Mouse (Mus musculus): Measurements from ENCODE around the gene Sgms1. TPM values are rescaled to one million over a fixed set of nuclear protein-coding genes. Genes with fewer than 3 reads are reported as not detected.

The Sgms1 gene
- polyA plus RNA-seq, 1 experiment from 2014 or later = 41.5 TPM

DNA sequence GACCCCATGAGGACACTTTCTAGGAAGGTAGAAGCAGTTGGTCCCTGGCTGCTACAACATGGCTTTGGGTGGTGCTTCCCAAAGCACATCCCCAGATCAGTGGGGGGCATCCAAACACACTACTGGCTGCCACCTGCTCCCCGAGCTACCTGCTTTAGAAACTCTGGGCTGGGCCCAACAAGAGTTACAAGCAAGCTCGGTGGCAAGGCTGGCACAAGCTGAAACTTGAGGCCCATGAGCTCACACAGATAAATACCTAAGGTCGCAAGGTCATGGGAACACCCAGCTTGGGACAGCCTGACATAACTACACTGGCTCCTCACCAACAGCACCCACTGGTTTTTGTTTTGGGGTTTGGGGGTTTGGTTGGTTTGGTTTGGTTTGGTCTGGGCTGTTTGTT lies 10.9 kb downstream of the Sgms1 start:
- Histone ChIP-seq H3K4me3 (no peak overlapping the region), H3K9me3 (no peaks in the 10 kb centered on the region), H3K4me1 (peaks cover 62% of the 10 kb centered on the region), H3K36me3 (0 out of 2 replicates have a peak, but pooled peaks cover under 1% of the 10 kb centered on the region), H3K27me3 (ENCODE audit: insufficient read depth, poor library complexity, severe bottlenecking) (no peaks in the 10 kb centered on the region), H3K27ac (no peak overlapping the region)
- WGBS = 64% methylated on average over 3 of the region's 3 CpGs
- no peak for DNase-seq (ENCODE audit: low spot score)

DNA sequence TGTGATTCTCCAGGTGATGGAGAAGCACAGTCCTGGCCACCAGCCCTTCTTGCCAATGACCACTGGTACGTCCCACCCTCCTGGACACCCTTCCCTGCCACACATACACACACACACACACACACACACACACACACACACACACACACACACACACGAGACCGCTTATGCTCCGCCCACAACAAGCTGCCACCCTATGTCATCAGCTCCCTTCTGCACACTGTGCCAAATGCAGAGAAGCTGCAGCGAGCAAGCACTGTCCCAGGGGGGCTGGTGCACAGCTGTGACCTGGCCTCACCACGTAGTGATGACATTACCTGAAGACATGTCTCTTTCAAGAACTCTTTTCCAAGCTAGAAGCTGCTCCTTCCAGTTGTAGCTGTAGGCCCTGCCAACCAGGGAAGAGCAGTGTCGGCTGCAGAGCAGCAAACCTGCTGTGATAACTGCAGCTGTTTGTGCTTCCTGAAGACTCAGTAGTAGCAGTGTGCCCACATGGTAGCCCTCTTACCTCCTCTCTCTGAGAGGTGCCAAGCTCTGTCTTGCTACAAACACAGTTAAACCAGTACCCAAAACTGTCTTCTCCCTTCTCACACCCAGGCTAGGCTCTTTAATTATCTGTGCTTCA lies 11.7 kb downstream of the Sgms1 start:
- Histone ChIP-seq H3K27me3 (ENCODE audit: insufficient read depth, poor library complexity, severe bottlenecking) (no peaks in the 10 kb centered on the region), H3K4me1 (peaks cover 69% of the 10 kb centered on the region), H3K9me3 (no peaks in the 10 kb centered on the region), H3K36me3 (no peaks in the 10 kb centered on the region), H3K27ac (peak overlapping the region; percentile 56; the same call in 1 of the 2 replicates), H3K4me3 (no peak overlapping the region)
- 73% methylated on average over 7 of the region's 7 CpGs for WGBS
- peak; percentile 64 for DNase-seq (ENCODE audit: low spot score)

GRCm38 (mm10) chr19:32376886-32377535 lies 12.5 kb downstream of the Sgms1 start:
- Histone ChIP-seq H3K4me3 (no peak overlapping the region), H3K27ac (peak overlapping the region; percentile 56), H3K4me1 (peaks cover 77% of the 10 kb centered on the region), H3K9me3 (no peaks in the 10 kb centered on the region), H3K27me3 (ENCODE audit: insufficient read depth, poor library complexity, severe bottlenecking) (no peaks in the 10 kb centered on the region), H3K36me3 (no peaks in the 10 kb centered on the region)
- 62% methylated on average over 7 of the region's 7 CpGs for WGBS
- DNase-seq (ENCODE audit: low spot score) = peak; percentile 57

DNA sequence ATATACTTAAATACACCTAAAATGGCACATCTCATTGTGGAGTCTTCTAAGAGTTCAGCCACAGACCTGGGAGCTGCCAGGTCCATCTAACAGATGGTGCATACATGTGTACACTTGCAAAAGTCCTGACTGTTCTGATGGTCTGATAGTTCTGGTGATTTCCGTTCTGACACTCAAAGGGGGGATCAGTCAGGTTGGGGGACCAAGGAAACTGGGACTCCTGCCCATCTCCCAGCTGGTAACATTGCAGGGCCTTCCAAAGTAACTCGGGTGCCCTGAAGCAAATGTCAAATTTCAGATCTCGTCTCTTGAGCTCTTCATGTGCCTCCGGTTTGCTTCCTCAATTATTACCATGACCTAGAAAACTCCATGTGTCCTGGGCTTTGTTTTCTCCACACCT lies 13.5 kb downstream of the Sgms1 start:
- WGBS = 90% methylated on average over 4 of the region's 4 CpGs
- peaks cover 69% of the 10 kb centered on the region for H3K4me1 ChIP-seq
- H3K27me3 ChIP-seq (ENCODE audit: insufficient read depth, poor library complexity, severe bottlenecking) = no peaks in the 10 kb centered on the region
- H3K27ac ChIP-seq = 0 out of 2 replicates have a peak overlapping the region, but pooled peaks have one; percentile 56
- no peak overlapping the region for H3K4me3 ChIP-seq
- H3K36me3 ChIP-seq = no peaks in the 10 kb centered on the region
- H3K9me3 ChIP-seq = no peaks in the 10 kb centered on the region
- peak; percentile 33 for DNase-seq (ENCODE audit: low spot score)

DNA sequence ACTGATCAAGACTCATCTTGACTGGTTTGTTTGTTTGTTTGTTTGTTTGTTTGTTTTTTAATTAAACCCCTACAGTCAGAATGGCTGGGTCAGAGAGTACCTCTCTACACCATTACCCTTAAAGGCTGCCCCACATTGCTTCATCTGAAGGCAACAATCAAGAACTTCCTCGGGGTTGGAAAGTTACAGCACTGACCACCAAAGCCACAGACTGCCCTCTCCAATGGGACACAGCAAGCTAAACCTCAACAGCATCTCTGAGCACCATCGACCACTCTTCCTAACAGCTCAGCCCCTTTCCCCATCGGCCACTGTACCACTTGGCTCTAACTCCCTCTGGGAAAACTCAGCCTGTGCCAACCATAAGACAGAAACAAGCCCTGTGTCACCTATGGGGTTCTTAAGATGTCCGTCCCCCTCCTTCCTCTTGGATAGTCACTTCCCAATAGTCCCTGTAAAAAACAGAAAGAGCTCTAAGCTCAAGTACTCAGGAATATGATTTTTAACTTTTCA lies 14.0 kb downstream of the Sgms1 start:
- H3K27me3 ChIP-seq (ENCODE audit: insufficient read depth, poor library complexity, severe bottlenecking) = no peaks in the 10 kb centered on the region
- H3K36me3 ChIP-seq = no peaks in the 10 kb centered on the region
- peak; percentile 54 for DNase-seq (ENCODE audit: low spot score)
- H3K4me1 ChIP-seq = peaks cover 65% of the 10 kb centered on the region
- no peak overlapping the region for H3K27ac ChIP-seq
- WGBS = 89% methylated on average over 4 of the region's 4 CpGs
- H3K4me3 ChIP-seq = no peak overlapping the region
- no peaks in the 10 kb centered on the region for H3K9me3 ChIP-seq

DNA sequence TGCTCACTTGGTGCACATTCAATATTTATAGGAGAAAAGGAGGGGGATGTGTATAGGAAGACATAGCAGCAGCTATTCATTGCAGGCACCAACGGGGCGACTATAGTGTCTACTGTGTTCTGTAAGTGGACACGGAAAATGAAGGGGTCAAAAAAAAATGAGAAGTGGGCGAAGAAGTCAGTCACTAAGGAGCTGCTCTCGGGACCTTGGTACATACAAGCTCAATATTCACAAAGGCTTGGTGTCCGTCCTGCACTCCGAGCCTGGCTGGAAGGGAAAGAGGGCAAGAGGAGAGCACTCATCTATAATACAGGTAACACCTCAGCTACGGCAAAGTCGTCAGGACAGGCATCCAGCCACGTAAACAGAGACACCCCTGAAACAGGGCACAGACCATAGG lies 14.8 kb downstream of the Sgms1 start:
- no peaks in the 10 kb centered on the region for H3K9me3 ChIP-seq
- no peak overlapping the region for H3K27ac ChIP-seq
- H3K4me3 ChIP-seq = no peak overlapping the region
- H3K36me3 ChIP-seq = no peaks in the 10 kb centered on the region
- H3K27me3 ChIP-seq (ENCODE audit: insufficient read depth, poor library complexity, severe bottlenecking) = no peaks in the 10 kb centered on the region
- peaks cover 62% of the 10 kb centered on the region for H3K4me1 ChIP-seq
- DNase-seq (ENCODE audit: low spot score) = peak; percentile 72
- 91% methylated on average over 10 of the region's 10 CpGs for WGBS

GRCm38 (mm10) chr19:32373865-32374655 lies 15.5 kb downstream of the Sgms1 start:
- H3K9me3 ChIP-seq = no peaks in the 10 kb centered on the region
- H3K4me1 ChIP-seq = peaks cover 55% of the 10 kb centered on the region
- H3K27me3 ChIP-seq (ENCODE audit: insufficient read depth, poor library complexity, severe bottlenecking) = no peaks in the 10 kb centered on the region
- no peak overlapping the region for H3K27ac ChIP-seq
- no peaks in the 10 kb centered on the region for H3K36me3 ChIP-seq
- DNase-seq (ENCODE audit: low spot score) = peak; percentile 70
- WGBS = 57% methylated on average over 16 of the region's 16 CpGs
- H3K4me3 ChIP-seq = no peak overlapping the region

DNA sequence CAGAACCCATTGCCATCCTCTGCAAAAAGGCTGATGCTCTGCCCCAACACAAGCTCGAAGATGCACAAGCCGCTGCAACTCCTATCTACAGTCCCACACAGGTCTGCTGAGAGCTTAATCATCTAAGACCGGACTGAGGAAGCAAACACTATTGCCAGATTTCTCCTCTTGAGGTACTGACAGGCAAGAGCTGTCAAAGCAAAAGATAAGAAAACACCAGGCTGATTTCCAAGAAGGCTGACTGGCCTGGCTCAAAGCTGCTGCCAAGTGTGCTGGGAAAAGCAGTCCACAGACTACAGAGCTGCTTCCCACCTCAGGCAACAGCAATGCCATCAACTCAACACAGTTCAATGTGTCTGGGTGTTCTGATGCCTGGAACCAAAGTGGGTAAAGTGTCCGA lies 17.1 kb downstream of the Sgms1 start:
- Histone ChIP-seq H3K36me3 (no peaks in the 10 kb centered on the region), H3K4me1 (peaks cover 43% of the 10 kb centered on the region), H3K9me3 (no peaks in the 10 kb centered on the region), H3K27ac (0 out of 2 replicates have a peak overlapping the region, but pooled peaks have one; percentile 47), H3K27me3 (ENCODE audit: insufficient read depth, poor library complexity, severe bottlenecking) (no peaks in the 10 kb centered on the region), H3K4me3 (no peak overlapping the region)
- 17% methylated on average over 4 of the region's 4 CpGs for WGBS
- peak; percentile 89 for DNase-seq (ENCODE audit: low spot score)

DNA sequence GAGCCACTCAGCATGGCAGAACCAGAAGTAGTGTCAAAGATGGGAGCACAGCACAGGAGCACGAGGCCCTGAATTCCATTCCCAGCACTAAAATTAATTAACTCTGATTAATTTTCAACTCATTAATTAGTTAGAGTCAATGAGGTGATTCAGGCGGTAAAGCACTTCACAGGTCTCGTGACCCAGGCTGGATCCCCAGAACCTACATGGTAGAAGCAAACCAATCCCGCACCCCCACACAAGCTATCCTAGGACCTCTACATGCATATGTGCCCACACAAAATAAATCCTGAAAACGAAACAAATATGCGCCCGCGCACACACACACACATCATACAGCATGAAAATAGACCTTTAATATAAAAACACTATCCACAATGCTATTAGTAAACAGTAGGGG lies 22.2 kb downstream of the Sgms1 start:
- peak; percentile 69 for DNase-seq (ENCODE audit: low spot score)
- Histone ChIP-seq H3K4me3 (no peak overlapping the region), H3K4me1 (peaks cover 24% of the 10 kb centered on the region), H3K27me3 (ENCODE audit: insufficient read depth, poor library complexity, severe bottlenecking) (no peaks in the 10 kb centered on the region), H3K9me3 (no peaks in the 10 kb centered on the region), H3K36me3 (no peaks in the 10 kb centered on the region), H3K27ac (no peak overlapping the region)
- WGBS = 90% methylated on average over 8 of the region's 8 CpGs

DNA sequence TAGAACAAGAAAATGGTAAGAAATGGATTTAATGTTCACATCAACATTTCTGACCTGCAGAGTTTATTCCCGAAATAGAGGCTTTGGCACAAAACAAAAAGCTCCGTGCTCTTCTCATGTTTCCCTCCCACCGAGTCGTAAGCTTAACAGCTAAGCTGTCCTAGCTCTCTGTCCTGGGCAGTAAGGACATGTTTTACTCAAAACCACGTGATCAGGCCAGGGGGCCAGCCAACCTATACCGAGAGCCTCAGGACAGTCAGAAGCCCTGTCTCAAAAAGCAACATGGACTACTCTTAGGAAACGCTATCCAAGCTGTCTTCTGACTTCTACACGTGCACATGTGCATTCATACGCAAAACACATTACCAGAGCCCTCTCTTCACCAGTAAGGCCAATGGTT lies 23.1 kb downstream of the Sgms1 start:
- WGBS = 88% methylated on average over 9 of the region's 9 CpGs
- Histone ChIP-seq H3K9me3 (no peaks in the 10 kb centered on the region), H3K4me1 (peaks cover 29% of the 10 kb centered on the region), H3K27ac (no peak overlapping the region), H3K27me3 (ENCODE audit: insufficient read depth, poor library complexity, severe bottlenecking) (no peaks in the 10 kb centered on the region), H3K36me3 (no peaks in the 10 kb centered on the region), H3K4me3 (no peak overlapping the region)
- peak; percentile 46 for DNase-seq (ENCODE audit: low spot score)

DNA sequence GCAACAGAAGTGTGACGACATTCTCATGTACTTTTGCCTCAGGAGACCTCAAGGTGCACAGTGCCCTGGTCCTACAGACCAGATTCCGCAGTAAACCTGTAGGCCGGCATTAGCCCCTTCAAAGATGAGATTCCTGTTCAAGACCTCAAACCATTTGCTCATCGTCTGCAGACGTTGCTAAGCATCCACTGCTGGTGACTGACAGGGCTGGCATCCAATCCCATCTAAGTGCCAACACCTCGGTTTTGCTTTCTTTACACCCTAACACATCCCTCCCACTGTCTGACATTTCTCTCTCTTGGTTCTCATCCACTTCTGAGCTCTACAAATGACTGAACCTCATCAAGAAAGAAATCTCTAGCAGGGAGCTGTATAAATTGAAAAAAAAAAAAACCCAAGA lies 24.4 kb downstream of the Sgms1 start:
- no peaks in the 10 kb centered on the region for H3K36me3 ChIP-seq
- peak; percentile 24 for DNase-seq (ENCODE audit: low spot score)
- WGBS = 79% methylated on average over 6 of the region's 6 CpGs
- H3K4me1 ChIP-seq = peaks cover 39% of the 10 kb centered on the region
- H3K27ac ChIP-seq = no peak overlapping the region
- no peaks in the 10 kb centered on the region for H3K27me3 ChIP-seq (ENCODE audit: insufficient read depth, poor library complexity, severe bottlenecking)
- H3K4me3 ChIP-seq = no peak overlapping the region
- H3K9me3 ChIP-seq = no peaks in the 10 kb centered on the region

DNA sequence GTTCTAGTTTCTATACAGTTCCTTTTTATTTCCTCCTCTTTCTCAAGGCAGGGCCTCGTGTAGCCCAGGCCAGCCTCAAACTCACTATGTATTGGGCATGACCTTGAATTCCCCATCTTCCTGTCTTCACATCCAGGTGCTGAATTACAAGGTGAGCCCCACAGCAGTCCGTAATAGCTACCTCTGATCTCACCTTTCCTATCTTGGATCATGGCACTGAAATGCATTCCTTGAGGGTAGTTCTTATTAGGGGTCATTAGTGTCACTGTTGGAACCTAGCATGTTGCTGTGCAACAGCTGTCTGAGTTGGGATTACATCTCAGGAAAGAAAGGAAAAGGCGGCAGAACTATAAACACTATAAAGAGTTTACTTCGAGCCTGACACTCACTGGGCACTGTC lies 25.9 kb downstream of the Sgms1 start:
- 75% methylated on average over 4 of the region's 4 CpGs for WGBS
- Histone ChIP-seq H3K9me3 (no peaks in the 10 kb centered on the region), H3K36me3 (no peaks in the 10 kb centered on the region), H3K4me3 (no peak overlapping the region), H3K27ac (no peak overlapping the region), H3K27me3 (ENCODE audit: insufficient read depth, poor library complexity, severe bottlenecking) (no peaks in the 10 kb centered on the region), H3K4me1 (peaks cover 39% of the 10 kb centered on the region)
- DNase-seq (ENCODE audit: low spot score) = peak; percentile 62

- WGBS = 45% methylated on average over 3 of the region's 3 CpGs
- H3K27me3 ChIP-seq (ENCODE audit: insufficient read depth, poor library complexity, severe bottlenecking) = no peaks in the 10 kb centered on the region
- no peaks in the 10 kb centered on the region for H3K36me3 ChIP-seq
- peak; percentile 63 for DNase-seq (ENCODE audit: low spot score)
- H3K4me3 ChIP-seq = no peak overlapping the region
- H3K4me1 ChIP-seq = peaks cover 35% of the 10 kb centered on the region
- H3K27ac ChIP-seq = peak overlapping the region; percentile 29; the same call in 1 of the 2 replicates
- no peaks in the 10 kb centered on the region for H3K9me3 ChIP-seq
Observed at GRCm38 (mm10) chr19:32362520-32362919, 27.0 kb downstream of the Sgms1 start.
